Mouse (Mus musculus): ENCODE data around the gene Bbs9.
A peak's percentile ranks its signal among the peaks of the same experiment; 100 is the strongest.

Bbs9 gene

DNA sequence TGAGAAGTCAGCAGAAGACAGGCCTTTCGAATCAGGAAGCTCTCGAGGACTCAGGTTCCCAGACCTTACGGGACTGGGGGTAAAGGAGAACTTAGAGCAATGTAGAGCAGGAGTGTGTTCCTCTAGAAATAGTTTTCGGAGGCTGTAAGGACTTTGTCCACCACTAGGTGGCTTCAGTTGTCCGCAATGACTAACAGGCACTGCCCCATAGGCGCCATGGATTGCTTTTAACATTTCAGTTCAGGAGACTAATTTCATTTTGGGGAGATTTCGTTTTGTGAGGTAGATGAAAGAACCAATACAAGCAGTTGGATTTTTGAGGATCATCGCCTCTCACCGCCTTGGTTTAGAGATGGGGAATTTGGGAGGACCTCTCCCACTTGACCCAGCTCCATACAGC, 149.5 kb downstream of the Bbs9 start:
- peak; percentile 14 to 45 for DNase-seq (ENCODE audit: low read depth in 2 of 2, low spot score in 2 of 2)

DNA sequence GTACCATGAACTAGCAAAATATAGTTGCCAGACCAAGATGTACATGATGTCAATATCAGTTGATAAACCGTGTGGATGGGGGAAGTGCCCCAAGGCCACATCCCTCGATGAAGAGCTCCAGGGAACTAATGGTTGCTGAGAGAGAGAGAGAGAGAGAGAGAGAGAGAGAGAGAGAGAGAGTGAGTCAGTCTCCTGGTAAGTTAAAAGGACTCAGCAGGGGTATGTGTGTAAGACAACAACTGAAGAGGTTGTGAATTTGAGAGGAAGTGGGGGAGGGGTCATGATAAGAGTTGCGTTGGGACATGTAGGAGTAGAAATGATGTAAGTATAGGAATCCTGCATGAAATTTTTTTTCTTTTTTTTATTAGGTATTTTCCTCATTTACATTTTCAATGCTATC, 150.5 kb downstream of the Bbs9 start:
- DNase-seq (ENCODE audit: low read depth in 2 of 2, low spot score in 2 of 2), result no peak

DNA sequence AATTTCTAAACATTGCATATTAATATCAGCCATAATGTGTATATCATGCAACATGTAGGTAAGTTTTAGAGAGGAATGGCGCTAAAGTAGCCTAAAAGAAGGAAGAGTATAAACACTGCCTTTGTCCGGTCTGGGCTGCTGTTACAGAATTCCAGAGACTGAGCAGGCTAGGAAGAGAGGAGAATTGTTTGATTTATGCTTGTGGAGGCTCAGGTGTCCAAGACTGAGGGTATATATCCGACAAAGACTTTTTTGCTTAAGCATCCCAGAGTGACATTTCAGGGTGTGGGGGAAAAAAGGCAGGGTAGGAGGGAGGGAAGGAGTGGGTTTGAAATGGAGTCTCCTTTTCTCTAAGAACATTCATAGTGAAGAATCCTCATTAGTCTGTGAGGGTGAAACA, 152.4 kb downstream of the Bbs9 start:
- no peak for DNase-seq (ENCODE audit: low read depth in 2 of 2, low spot score in 2 of 2)

DNA sequence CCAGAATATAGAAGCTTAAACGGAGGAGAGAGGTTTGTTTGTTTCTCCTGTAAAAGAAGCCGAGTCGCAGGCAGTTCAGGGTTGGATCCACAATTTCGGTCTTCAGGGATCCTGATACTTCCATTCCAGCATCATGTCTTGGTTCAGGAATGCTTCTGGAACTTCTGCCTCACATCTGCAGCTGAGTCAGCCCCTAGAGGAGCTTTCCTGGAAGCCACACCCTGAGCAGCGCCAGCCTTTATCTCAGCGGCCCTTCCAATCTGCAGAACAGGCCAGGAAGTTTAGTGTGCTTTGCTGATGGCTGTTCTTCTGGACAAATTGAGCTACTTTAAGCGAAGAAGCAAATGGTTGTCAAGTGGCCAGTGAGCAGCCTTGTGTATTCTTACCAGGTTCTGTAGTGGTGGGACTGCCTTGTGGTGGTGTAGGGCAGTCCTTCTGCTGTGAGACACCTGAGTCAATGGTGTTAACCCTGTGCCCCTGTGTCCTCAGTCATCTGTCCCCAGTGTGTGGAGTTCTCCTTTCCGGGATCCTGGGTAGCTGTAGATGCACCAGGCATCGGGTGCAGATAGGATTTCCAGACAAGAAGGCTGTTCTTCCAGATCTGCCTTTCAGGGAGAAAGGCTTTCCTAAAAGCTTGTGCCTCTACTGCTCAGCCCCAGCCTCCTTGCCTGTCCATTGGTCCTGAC, 157.4 kb downstream of the Bbs9 start:
- DNase-seq (ENCODE audit: low read depth in 2 of 2, low spot score in 2 of 2), result no peak

DNA sequence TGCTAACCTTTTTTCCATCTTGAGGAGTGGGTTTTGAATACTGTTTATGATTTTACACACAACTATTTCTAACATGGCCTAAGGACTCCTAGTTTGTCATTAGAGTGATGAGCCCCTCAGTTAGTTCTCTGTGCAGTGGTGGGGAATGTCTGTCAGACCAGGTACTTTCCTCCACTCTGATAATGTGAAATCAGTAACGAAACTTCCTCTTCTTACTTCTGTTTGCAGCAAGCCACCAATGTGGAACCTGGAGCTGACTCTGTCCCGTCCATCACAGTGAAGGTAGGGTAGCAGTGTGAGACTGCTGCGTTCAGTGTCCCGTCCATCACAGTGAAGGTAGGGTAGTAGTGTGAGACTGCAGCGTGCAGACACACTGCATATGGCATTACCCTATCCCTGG, 163.0 kb downstream of the Bbs9 start:
- no peak for DNase-seq (ENCODE audit: low read depth in 2 of 2, low spot score in 2 of 2)

DNA sequence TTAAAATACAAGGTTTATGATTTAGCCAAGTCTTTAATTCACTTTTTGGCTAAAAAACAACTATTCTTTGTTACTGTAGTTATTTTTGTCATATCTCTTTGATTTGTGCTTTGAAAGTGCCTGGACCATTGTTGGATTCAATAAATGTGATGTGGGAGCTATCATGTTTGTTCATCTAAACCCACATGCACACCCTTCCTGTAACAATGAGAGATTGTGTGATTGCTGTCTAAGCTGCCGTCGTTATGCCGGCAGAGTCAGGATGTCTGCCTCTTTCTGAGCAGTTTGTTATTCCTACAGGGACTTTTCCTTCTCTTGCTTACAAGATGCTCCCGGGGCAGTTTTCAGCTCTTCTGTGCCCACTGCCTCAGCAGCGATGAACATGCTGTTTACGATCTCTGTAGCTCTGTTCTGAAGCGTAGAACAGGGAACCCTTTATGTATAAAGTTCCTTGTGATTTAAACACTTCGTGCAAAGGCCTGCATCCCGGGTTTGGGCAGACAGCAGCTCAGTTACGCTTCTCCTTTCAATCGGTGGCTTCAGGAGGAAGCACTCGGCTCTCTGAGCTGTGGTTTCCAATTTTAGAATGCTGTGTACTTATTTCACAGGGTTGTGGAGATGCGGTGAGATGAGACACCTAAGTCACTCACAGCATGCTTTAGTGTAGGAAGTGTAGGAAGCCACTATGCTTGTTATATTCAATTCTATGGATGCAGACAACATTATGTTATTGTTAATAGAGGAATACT, 165.3 kb downstream of the Bbs9 start:
- peak in 1 of 2 experiments; percentile 7 for DNase-seq (ENCODE audit: low read depth in 2 of 2, low spot score in 2 of 2)

DNA sequence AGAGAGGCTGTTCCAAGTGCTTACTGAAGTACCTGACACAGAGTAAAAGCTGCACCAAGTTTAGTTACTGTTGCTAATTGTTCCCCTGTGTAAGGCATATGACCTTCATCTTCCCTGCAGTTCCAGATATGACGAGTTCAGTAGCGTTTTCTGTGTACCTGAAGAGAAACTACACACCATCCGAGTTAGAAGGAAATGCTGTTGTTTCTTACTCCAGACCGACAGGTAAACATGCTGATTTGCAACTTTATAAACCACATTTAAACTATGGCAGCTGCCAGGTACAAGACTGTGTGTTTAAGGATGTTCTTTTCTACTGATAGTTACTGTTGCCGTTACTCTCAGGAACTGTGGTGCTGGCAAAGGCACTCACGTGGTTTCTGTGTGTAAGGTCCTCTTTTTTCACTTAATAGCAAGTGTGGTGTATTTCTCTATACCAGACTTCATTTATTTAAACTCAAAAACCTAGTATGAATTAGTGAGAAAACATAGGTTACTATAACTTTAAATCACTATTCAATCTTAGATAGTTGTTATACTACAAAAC, 170.4 kb downstream of the Bbs9 start:
- DNase-seq (ENCODE audit: low read depth in 2 of 2, low spot score in 2 of 2), result no peak

DNA sequence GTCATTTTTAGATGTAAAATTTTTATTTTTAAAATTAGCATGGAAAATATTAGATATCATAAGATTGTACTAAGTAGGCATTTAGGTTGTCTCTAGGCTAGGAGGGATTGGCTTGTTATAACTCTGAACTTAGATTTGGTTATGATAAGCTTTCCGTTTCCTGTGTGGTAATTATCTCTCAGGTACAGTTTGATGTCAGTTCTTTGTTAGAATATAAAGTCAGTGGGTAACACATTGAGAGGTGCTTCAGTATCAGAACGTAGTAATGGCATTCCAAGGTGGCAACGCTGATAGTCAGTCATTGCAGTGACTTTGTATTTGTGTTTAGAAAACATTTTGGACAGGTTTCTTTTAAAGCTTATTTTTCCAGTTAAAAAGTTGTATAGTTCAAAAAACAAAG, 170.9 kb downstream of the Bbs9 start:
- no peak for DNase-seq (ENCODE audit: low read depth in 2 of 2, low spot score in 2 of 2)

DNA sequence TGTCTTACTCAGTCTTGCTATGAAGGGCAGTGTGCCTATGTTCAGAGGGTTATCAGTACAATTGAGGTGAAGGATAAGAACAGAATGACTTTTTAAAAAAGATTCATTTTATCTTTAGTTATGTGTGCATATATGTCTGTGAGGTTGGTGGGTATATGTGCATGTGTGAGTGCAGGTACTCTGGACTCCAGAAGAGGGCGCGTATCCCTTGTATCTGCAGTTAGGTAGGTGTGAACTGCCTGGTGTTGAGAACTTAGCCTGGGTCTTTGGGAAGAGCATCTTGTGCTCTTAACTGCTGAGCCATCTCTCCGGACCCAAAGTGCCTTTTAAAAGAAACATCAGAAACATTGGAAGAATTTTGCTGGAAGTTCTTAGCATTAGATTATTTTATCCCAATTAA, 172.6 kb downstream of the Bbs9 start:
- DNase-seq (ENCODE audit: low read depth in 2 of 2, low spot score in 2 of 2), result no peak

DNA sequence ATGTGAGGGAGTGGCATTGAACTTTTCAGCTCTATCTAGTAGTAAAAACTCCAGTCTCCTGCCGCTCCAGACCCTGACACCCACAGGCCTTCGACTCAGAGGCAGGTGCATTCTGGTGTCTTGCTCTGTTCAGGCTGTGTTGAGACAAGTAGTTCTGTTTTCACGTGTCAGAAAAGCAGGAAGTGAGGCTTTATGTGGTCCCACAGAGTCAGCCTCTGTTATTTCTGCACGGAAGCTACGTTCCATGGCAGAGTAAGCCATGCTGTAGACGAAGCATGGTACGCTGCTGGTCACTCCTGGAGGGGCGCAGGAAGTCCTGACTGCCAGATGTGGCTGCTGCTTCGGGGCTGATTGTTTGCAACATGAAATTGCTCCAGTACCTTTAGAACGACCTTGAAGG, 174.1 kb downstream of the Bbs9 start:
- DNase-seq (ENCODE audit: low read depth in 2 of 2, low spot score in 2 of 2), result peak; percentile 31 to 35

DNA sequence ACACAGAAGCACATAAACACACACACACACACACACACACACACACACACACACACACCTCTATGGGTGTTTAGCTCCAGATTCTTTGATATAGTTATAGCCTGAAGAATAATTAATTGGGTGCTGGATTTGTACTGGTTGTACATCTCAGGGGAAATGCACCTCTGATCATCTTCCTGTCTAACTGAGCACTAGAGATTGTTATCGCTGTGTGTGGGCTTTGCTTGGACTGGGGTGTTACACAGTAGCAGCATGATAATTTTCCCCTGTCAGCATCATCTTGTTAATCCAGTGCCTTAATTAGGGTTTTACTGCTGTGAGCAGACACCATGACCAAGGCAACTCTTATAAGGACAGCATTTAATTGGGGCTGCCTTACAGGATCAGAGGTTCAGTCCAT, 175.3 kb downstream of the Bbs9 start:
- DNase-seq (ENCODE audit: low read depth in 2 of 2, low spot score in 2 of 2), result no peak

DNA sequence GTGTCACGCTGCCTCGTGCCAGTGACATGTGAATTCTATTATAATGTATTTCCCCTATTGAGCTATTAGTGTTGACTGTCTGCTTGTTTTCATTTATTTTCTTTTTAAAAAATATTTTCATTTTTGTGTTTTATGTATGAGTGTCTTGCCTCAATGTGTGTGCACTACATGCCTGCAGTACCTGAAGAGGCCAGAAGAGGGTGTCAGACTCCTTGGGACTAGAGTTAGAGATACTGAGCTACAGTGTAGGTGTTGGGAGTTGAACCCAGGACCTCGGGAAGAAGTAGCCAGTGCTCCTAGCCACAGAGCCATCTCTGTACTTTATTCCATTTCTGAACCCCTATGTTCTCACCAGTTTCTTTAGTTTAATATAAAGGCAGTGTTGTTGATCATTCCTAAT, 176.1 kb downstream of the Bbs9 start:
- no peak for DNase-seq (ENCODE audit: low read depth in 2 of 2, low spot score in 2 of 2)

DNA sequence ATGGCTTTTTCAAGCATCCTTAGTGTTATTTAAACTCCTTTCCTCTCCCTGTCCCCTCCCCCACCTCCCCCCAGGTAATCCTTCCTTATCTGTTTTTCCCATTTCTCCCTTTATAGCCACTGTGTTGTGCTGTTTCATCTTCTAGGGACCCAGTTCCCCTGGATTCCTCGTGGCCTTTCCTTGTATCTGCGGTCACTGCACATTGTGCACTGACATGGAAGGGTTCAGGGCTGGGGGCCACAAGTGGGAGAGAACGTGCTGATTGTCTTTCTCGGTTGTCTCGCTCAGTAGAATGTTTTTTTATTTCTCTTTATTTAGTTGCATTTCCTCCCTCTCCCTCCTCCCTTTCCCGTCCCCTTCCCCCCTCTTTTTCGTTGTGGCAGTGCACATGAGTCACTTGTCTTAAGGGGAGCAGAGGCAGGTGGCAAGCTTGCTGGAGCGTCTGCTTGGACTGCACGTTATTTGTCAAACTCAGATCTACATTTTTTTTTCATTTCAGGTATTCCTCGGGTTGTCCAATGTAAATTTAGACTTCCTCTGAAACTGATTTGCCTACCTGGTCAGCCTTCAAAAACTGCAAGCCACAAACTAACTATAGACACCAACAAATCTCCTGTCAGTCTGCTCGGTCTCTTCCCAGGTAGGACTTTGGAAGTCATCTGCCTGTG, 179.3 kb downstream of the Bbs9 start:
- DNase-seq (ENCODE audit: low read depth in 2 of 2, low spot score in 2 of 2), result no peak

DNA sequence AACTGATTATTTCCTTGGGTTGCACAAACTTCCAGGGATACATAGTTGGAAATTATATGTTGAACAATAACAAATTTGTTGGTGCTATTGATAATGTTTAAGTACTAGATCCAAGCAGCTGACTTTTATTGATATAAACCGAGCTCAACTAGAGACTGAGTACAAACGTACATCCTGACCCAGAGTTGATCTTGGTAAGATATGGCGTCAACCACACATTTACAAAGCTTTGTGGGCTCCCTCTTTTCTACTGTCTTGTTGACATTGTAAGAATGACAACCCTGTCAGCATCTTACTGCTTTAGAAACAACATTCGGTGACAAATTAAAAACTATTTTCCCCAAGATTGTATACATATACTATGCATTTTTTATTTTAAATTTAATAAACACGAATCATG, 181.7 kb downstream of the Bbs9 start:
- no peak for DNase-seq (ENCODE audit: low read depth in 2 of 2, low spot score in 2 of 2)

DNA sequence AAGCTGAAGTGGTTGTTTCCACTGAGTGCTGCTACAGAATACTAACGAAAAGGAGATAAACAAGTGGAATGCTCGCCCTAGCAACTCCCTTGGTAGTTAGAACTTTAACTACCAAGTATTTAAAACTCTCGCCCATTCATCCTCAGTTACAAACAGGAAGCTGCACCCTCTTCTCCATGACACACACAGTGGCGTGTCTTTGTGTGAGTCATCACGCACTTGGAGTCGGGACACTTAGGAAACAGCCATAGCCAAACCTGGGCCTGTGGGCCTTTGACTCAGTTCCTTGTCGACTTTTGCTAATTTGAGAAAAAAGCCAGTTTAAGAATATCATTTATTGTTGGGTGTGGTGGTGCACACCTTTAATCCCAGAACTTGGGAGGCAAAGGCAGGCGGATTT, 189.6 kb downstream of the Bbs9 start:
- DNase-seq (ENCODE audit: low read depth in 2 of 2, low spot score in 2 of 2), result no peak

DNA sequence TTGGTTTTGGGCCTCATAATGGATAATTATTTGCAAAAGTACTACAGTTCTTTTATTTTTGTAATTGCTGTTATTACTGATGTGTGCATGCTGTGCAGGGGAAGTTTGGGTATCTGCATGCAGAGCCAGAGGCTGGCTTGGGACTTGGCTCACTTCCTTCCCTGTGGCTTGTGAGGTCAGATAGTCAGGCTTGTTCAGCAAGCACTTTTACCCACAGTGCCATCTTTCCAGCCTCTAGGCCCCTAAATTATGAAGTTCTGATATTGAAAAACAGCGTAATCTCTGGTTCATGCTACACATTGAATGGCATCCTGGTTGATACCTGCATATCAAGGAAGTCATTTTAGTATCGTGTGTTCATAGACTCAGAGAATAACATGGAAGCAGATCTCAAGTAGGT, 197.4 kb downstream of the Bbs9 start:
- DNase-seq (ENCODE audit: low read depth in 2 of 2, low spot score in 2 of 2), result no peak

DNA sequence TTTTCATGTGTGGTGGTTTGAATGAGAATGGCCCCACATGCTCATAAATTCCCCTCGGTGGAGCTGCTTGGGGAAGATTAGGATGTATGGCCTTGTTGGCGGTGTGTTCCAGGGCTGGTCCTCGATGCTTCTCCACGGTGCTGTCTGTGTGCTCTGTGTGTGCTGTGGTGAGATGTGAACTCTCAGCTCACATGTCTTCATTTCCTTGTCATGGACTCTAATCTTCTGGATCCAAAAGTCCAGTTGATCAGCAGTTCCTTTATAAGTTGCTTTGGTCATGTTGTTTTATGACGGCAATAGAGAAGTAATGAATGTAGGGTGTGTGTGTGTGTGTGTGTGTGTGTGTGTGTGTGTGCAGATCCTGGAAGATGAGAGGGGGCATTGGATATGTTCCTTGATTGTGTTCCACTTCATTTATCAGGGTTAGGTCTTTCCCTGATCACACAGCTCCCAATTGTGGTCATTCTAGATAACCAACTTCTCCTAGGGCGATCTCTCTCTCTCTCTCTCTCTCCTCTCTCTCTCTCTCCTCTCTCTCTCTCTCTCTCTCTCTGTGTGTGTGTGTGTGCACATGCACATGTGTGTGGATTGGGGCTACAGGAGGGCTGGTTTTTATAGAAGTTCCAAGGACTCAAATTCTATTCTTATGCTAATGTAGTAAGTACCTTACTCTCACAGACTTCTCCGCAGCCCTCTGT, 201.8 kb downstream of the Bbs9 start:
- no peak for DNase-seq (ENCODE audit: low read depth in 2 of 2, low spot score in 2 of 2)

DNA sequence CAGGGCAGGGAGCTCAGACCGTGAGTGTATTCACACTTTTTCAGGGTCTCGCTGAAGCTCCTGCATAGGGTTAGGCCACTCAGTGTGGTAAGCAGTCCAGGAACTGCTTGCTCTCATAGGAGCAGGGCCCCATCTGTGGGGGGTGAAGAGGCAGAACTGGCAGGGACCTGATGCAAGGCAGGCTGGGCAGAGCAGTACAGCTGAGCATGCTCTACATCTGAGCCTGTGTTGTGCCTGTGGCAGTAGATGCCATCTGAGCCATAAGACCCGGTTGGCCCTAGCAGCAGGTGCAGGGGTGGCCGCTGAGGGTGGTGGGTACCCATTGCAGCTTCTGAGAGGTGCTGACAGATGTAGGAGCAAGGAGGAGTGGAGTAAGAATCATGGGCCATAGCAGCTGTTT, 202.5 kb downstream of the Bbs9 start:
- DNase-seq (ENCODE audit: low read depth in 2 of 2, low spot score in 2 of 2), result no peak

DNA sequence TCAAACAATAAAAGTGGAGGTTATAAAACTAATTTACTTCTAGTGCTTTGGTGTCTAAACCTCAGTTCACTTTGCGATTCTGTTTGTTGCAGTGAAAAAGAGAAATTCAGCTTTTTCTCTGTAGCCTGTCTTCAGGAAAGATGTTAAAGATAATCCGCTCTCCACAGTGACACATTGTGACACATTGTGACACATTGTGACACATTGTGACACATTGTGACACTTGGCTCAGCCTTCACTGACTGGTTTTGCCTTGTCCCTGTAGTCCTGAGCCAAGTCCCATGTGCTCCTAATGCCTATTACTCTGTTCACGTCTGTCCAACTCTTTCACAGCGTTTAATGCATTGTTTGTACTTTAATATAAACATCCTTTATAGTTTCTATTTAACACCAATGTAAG, 203.0 kb downstream of the Bbs9 start:
- no peak for DNase-seq (ENCODE audit: low read depth in 2 of 2, low spot score in 2 of 2)

DNA sequence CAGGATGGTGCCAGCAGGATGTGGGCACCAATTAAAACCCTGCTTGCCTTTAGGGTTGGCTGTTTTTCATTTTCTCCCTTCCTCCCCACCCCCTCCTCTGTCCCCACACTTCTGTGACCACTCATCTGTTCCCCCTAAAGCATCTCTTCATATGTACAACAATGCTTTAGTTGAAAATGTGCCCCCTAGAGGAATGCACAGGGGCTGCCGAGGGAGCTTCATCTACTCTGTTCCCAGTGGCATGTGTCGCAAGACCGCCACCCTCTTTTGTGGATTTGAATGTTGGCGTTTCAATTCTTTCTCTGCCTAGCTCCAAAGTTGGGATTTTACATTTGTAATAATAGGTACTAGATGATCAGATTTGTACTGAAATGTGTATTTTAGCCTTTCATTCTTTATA, 204.0 kb downstream of the Bbs9 start:
- no peak for DNase-seq (ENCODE audit: low read depth in 2 of 2, low spot score in 2 of 2)

DNA sequence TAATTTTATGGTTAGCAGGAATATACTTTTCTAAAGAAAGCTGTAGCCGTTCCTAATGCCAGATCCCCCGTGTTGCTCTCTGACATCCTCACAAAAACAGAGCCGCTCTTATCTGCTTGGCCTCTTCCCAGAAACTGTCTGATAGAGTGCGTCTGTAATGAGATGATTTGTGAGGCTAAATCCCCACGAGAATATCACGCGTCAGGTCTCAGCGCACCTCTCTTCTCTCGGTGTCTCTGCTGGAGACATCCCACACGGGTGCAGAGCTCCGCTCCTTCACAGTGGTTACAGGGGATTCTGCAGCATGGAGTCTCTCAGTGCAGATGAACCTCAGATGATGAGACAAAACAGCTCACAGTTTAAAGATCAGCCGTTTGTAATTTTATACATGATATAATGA, 204.5 kb downstream of the Bbs9 start:
- no peak for DNase-seq (ENCODE audit: low read depth in 2 of 2, low spot score in 2 of 2)

DNA sequence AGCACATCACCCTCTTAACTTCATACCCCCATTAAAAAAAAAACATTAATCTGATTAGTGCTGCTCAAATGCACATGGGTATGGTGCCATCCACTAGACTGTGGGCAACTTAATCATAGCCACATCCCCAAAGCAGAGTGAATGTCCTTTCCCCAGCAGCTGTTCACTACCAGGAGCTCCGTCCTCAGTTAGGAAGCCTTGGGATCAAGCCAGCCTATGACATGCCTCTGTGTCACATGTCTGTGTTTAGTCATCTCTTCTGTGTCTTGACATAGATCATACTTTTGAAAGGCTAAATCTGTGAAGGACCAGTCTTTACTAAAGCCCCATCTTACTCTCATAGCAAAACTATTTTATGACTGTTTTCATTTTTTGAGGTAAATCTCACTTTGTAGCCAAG, 205.0 kb downstream of the Bbs9 start:
- no peak for DNase-seq (ENCODE audit: low read depth in 2 of 2, low spot score in 2 of 2)

All from CD8-positive naive resting alpha-beta T cell, adult 2 months (primary cell).